Mouse (Mus musculus) hindbrain, embryonic 14.5 days (tissue): ENCODE results near the gene Cym. TPM values are rescaled to one million over a fixed set of nuclear protein-coding genes. Genes with fewer than 3 reads are reported as not detected.

Experiments
- ATAC-seq: fragments of 200-750 bp; cut with Nextera tagmentation; 2 replicates; pipeline ENCODE4 v1.8.0; 2017; ENCODE audit warnings: moderate number of reproducible peaks, mild to moderate bottlenecking, moderate TSS enrichment, moderate library complexity; ENCODE audit not compliant: low FRiP score
- DNase-seq: peaks from one replicate; pipeline ENCODE4 v3.0.0-alpha.2; 2015; ENCODE audit warnings: low spot score
- H3K27ac ChIP-seq: fragments of 300-500 bp; sonication (generic); 2 replicates; pipeline ENCODE4 v1.5.1; 2014; ENCODE audit warnings: mild to moderate bottlenecking, moderate library complexity
- H3K27me3 ChIP-seq: fragments of 300-500 bp; sonication (generic); 2 replicates; pipeline ENCODE4 v1.6.1; 2014; ENCODE audit warnings: mild to moderate bottlenecking, low read length, mixed read lengths; ENCODE audit not compliant: control insufficient read depth, insufficient read depth
- H3K36me3 ChIP-seq: fragments of 300-500 bp; sonication (generic); replicated peaks from 2 replicates; pipeline ENCODE4 v1.6.1; 2014; ENCODE audit not compliant: control insufficient read depth, insufficient read depth
- H3K4me1 ChIP-seq: fragments of 300-500 bp; sonication (generic); replicated peaks from 2 replicates; pipeline ENCODE4 v1.6.1; 2014; ENCODE audit warnings: antibody characterized with exemption, low read length, mixed read lengths; ENCODE audit not compliant: control insufficient read depth, insufficient read depth
- H3K4me2 ChIP-seq: fragments of 300-500 bp; sonication (generic); replicated peaks from 2 replicates; pipeline ENCODE4 v1.6.1; 2014; ENCODE audit warnings: mild to moderate bottlenecking, moderate library complexity
- H3K4me3 ChIP-seq: fragments of 300-500 bp; sonication (generic); replicated peaks from 2 replicates; pipeline ENCODE4 v1.5.1; 2014; ENCODE audit warnings: mild to moderate bottlenecking, low read length
- H3K9ac ChIP-seq: fragments of 300-500 bp; sonication (generic); 2 replicates; pipeline ENCODE4 v1.6.1; 2014
- H3K9me3 ChIP-seq: fragments of 300-500 bp; sonication (generic); 2 replicates; pipeline ENCODE4 v1.6.1; 2016; ENCODE audit warnings: low read length; ENCODE audit not compliant: control insufficient read depth
- WGBS: fragments of 180-500 bp; shearing (Covaris S2); extraction: QIAGEN DNeasy Blood & Tissue Kit; methylation state at CpG from one replicate; pipeline ENCODE4 v1.1.7; 2014; 5-methylcytosine and 5-hydroxymethylcytosine counted together
- polyA plus RNA-seq: library from polyadenylated mRNA; unstranded; fragments of >200 nt; fragmentation: Nextera tagmentation; extraction: Ambion mirVana; gene quantifications from 2 replicates; pipeline ENCODE4 v1.2.1, GENCODE M21; 2014

Cym gene
- polyA plus RNA-seq, 1 experiment from 2014 or later, result not detected

DNA sequence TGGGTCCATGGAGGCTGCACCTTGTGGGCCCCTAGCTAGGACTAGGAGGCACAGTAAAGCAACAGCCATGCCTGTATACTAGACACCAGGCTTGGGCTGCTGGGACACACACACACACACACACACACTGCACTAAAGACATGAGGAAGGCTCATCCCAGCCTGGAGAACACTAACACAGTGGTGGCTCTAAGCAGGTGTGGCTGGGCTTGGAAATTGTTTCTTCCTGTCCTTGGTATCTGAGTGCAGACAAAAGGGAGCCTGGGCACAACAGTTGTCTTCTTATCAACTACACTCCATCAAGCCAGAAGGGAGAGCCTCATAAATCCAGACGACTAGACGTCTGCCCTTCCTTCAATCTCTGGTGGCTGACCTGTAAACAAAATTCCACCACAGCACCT, 28.8 kb upstream of the Cym start:
- Histone ChIP-seq H3K9ac (no peak overlapping the region), H3K4me1 (no peaks in the 10 kb centered on the region), H3K4me2 (no peak overlapping the region), H3K9me3 (no peaks in the 10 kb centered on the region), H3K27me3 (no peaks in the 10 kb centered on the region), H3K4me3 (no peak overlapping the region), H3K27ac (no peak overlapping the region), H3K36me3 (no peaks in the 10 kb centered on the region)
- ATAC-seq, result no peak
- no peak for DNase-seq
- 77% methylated on average over 2 of the region's 2 CpGs for WGBS

DNA sequence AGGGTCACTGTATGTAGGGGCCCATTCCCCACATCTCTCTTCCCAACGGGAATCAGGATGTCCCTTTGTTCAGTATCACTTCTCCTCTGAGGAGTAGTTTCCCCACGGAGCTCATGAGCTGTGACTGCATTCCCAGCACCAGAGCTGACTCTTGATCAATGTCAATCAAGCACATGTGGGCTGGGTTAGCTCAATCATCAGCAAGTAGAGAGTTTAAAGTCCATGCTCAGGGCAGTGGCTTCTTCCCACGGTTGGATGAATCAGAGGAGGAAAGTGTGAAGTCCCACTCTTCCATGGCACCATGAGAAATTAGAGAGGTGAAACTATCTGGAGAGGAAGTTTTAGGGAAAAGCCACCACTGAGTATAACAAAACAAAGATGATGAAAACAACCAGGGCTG, 27.5 kb upstream of the Cym start:
- no peak overlapping the region for H3K9ac ChIP-seq
- WGBS, result 65% methylated on average over 3 of the region's 3 CpGs
- H3K27ac ChIP-seq, result no peak overlapping the region
- H3K4me1 ChIP-seq, result no peaks in the 10 kb centered on the region
- no peak for DNase-seq
- H3K36me3 ChIP-seq, result no peaks in the 10 kb centered on the region
- no peak overlapping the region for H3K4me2 ChIP-seq
- ATAC-seq, result no peak
- no peaks in the 10 kb centered on the region; the same call in 1 of the 2 replicates for H3K27me3 ChIP-seq
- H3K9me3 ChIP-seq, result no peaks in the 10 kb centered on the region
- no peak overlapping the region for H3K4me3 ChIP-seq

GRCm38 (mm10) chr3:107246876-107247275, 25.3 kb upstream of the Cym start:
- no peaks in the 10 kb centered on the region for H3K9me3 ChIP-seq
- WGBS, result 86% methylated on average over 6 of the region's 6 CpGs

GRCm38 (mm10) chr3:107241389-107242094, 20.0 kb upstream of the Cym start:
- Histone ChIP-seq H3K4me3 (no peak overlapping the region), H3K36me3 (no peaks in the 10 kb centered on the region), H3K9me3 (no peaks in the 10 kb centered on the region), H3K27ac (no peak overlapping the region), H3K27me3 (no peaks in the 10 kb centered on the region; the same call in 1 of the 2 replicates), H3K9ac (no peak overlapping the region), H3K4me2 (no peak overlapping the region; the same call in 1 of the 2 replicates), H3K4me1 (no peaks in the 10 kb centered on the region; the same call in 1 of the 2 replicates)
- DNase-seq, result no peak
- ATAC-seq, result no peak
- 25% methylated on average over 14 of the region's 14 CpGs for WGBS

More at GRCm38 (mm10) chr3:107246876-107247275, 25.3 kb upstream of the Cym start:
- DNase-seq (no peak), ATAC-seq (no peak)
- H3K4me3 ChIP-seq, result no peak overlapping the region
- no peaks in the 10 kb centered on the region; the same call in 1 of the 2 replicates for H3K27me3 ChIP-seq
- H3K36me3 ChIP-seq, result no peaks in the 10 kb centered on the region
- no peak overlapping the region; the same call in 1 of the 2 replicates for H3K4me2 ChIP-seq
- H3K9ac ChIP-seq, result no peak overlapping the region
- H3K4me1 ChIP-seq, result no peaks in the 10 kb centered on the region
- H3K27ac ChIP-seq, result no peak overlapping the region

DNA sequence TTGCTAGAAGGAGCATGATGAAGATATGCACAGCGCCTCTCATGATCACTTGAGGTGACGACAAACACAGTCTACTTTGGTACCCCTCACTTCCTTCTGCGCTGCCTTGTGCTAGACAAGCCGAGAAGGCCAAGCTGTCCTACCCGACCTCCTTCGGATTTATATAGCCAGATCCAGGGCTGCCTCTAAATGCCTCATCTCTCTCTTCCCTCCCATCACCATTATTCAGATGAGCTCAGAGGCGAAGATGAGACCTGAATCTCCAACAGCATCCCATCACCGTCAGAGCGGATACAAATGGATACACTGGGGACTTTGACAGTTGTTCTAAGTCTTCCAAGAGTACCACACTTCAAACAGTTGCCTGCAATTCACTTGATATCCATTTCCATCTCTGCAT, 18.1 kb upstream of the Cym start, which contains the start of gene Prok1:
Prok1 (minus strand) TSS at position 101 of the 400 bp plus-strand sequence.
- Histone ChIP-seq H3K27me3 (no peaks in the 10 kb centered on the region), H3K9me3 (no peaks in the 10 kb centered on the region), H3K9ac (no peak within 1 kb of the TSS), H3K4me3 (no peak within 1 kb of the TSS), H3K4me2 (no peak within 1 kb of the TSS), H3K4me1 (no peaks in the 10 kb centered on the region; the same call in 1 of the 2 replicates), H3K27ac (no peak within 1 kb of the TSS), H3K36me3 (no peaks in the 10 kb centered on the region)
- 91% methylated on average over 9 of the region's 9 CpGs for WGBS
- DNase-seq (no peak), ATAC-seq (no peak)

DNA sequence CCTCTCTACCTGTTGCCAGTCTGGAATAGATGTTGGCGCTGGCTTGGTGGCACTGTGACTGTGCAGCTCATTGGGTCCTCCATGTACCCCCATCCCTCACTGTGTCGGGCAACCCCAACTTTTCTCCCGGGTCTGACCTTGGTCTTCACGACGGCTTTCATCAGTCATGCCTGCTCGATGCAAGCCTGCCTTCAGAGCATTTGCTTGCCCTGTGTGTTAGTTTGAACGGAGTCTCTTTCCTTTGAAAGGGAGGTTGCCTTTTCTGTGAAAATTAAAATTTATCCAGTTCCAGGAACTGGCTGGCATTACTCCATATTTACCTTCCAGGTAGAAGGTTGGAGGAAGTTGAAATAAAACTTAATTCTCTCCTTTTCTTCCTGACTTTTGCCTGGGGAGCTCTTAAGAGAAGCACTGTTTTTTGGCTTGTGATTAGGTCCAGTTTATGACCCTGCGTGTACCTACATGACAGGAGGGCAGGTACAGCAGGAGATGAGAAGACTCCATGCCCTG, 17.0 kb upstream of the Cym start:
- Histone ChIP-seq H3K4me3 (no peak overlapping the region), H3K9me3 (no peaks in the 10 kb centered on the region), H3K9ac (no peak overlapping the region), H3K4me2 (no peak overlapping the region), H3K27me3 (no peaks in the 10 kb centered on the region), H3K27ac (no peak overlapping the region), H3K4me1 (no peaks in the 10 kb centered on the region; the same call in 1 of the 2 replicates), H3K36me3 (no peaks in the 10 kb centered on the region)
- DNase-seq (no peak), ATAC-seq (no peak)
- 91% methylated on average over 8 of the region's 8 CpGs for WGBS

DNA sequence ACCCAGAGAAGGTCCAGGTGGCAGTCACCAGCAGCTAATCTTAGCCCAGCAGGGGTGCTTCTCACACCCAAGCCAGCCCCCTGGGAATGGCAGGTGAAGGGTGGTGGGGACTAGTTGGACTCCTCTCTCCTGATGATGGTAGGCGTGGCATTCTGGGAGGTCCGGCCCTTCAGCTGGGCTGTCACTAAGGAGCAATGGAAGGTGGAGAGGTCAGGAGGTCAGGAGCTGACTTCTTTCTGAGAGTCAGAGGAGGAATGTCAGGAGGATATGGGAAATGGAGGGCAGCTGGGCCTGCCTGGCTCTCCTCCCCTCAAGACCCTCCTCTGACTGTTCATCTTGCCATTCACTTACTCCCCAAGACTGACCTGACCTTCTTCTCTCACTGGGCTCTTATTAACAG, 16.5 kb upstream of the Cym start:
- DNase-seq, result no peak
- H3K9ac ChIP-seq, result no peak overlapping the region
- WGBS, result 47% methylated on average over 2 of the region's 2 CpGs
- H3K9me3 ChIP-seq, result no peaks in the 10 kb centered on the region
- H3K27ac ChIP-seq, result no peak overlapping the region
- no peak overlapping the region for H3K4me2 ChIP-seq
- H3K4me3 ChIP-seq, result no peak overlapping the region
- no peaks in the 10 kb centered on the region; the same call in 1 of the 2 replicates for H3K4me1 ChIP-seq
- no peak for ATAC-seq
- no peaks in the 10 kb centered on the region for H3K27me3 ChIP-seq
- H3K36me3 ChIP-seq, result no peaks in the 10 kb centered on the region

- Histone ChIP-seq H3K4me3 (no peak overlapping the region), H3K27ac (no peak overlapping the region), H3K9ac (no peak overlapping the region), H3K4me2 (no peak overlapping the region), H3K27me3 (no peaks in the 10 kb centered on the region), H3K9me3 (no peaks in the 10 kb centered on the region), H3K36me3 (no peaks in the 10 kb centered on the region), H3K4me1 (no peaks in the 10 kb centered on the region)
- peak; percentile 53; the same call in 1 of the 2 replicates for ATAC-seq
- no peak for DNase-seq
- WGBS, result 22% methylated on average over 2 of the region's 2 CpGs
Observed at GRCm38 (mm10) chr3:107233945-107234344, 12.4 kb upstream of the Cym start.

- H3K27me3 ChIP-seq, result no peaks in the 10 kb centered on the region
- H3K36me3 ChIP-seq, result no peaks in the 10 kb centered on the region
- H3K4me1 ChIP-seq, result no peaks in the 10 kb centered on the region
- ATAC-seq, result peak; percentile 31; the same call in 1 of the 2 replicates
- peak; percentile 98 for DNase-seq
- H3K27ac ChIP-seq, result no peak overlapping the region
- no peak overlapping the region for H3K4me2 ChIP-seq
- 7% methylated on average over 11 of the region's 11 CpGs for WGBS
- peak overlapping the region; percentile 39; the same call in 1 of the 2 replicates for H3K9ac ChIP-seq
- H3K9me3 ChIP-seq, result no peaks in the 10 kb centered on the region
- H3K4me3 ChIP-seq, result no peak overlapping the region
Observed at GRCm38 (mm10) chr3:107233351-107233813, 11.8 kb upstream of the Cym start.
